Mouse (Mus musculus): Measurements from ENCODE around the gene Spen. TPM values are rescaled to one million over a fixed set of nuclear protein-coding genes. Genes with fewer than 3 reads are reported as not detected.
A peak's percentile ranks its signal among the peaks of the same experiment; 100 is the strongest.

Spen gene
- polyA plus RNA-seq, 1 experiment = 63.4 TPM

DNA sequence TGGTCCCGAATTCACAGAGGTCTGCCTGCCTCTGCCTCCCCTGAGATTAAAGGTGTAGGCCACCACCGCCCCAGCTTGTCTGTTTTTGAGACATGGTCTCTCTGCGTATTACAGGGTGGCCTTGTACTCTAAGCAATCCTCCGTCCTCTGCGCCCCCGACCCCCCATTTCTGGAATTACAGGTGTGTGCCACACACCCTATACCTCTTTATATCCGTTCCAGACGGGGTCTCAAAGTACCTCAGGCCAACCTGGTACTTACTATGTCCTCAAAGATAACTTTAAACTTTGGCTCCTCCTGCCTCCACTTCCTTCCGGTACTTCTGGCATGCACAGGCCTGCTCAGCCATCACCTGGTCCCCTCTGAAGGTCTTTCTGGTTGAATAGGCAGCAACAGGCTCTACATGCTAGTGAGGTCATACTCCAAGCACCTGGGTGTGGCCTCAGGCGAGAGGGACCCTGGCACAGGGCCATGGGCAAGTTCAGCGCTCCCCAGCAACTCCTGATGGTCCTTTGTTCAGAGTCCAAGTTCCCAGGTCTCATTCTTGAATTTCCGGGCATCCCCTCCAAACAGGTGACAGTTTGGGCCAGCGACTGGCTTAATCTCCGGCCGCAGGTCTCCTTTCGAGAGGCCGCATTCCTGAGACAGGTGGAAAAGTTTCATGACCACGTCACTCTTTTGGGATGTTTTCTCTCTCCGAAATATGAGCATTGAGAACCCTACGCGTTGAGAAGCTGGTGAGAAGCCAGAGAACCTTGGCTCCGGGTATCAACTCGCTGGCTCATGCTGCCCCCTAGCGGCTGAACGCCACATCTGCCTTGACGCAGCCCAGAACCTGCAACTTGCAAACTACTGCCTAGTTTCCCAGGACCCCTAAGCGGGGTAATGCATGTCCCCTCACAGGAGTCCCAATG lies 36.6 kb upstream of the Spen start:
- WGBS = 45% methylated on average over 27 of the region's 27 CpGs
- Histone ChIP-seq H3K4me1 (replicated peaks; ENCODE audit: control insufficient read depth, insufficient read depth, low read length) (0 out of 2 replicates have a peak, but pooled peaks cover 4% of the 10 kb centered on the region), H3K4me3 (ENCODE audit: control insufficient read depth, insufficient read depth, low read length) (no peak overlapping the region), H3K27me3 (ENCODE audit: control insufficient read depth, insufficient read depth, low read length) (no peaks in the 10 kb centered on the region), H3K27ac (ENCODE audit: control insufficient read depth, insufficient read depth, low read length) (no peak overlapping the region), H3K36me3 (ENCODE audit: control insufficient read depth, insufficient read depth, low read length) (no peaks in the 10 kb centered on the region)
- peak; percentile 91 for TF ChIP-seq CTCF (IDR thresholded peaks at IDR 0.05; ENCODE audit: borderline replicate concordance, control insufficient read depth, extremely low read depth, insufficient read depth, low read length, poor library complexity)
- no peak for TF ChIP-seq POLR2A (IDR thresholded peaks at IDR 0.05; ENCODE audit: control insufficient read depth, extremely low read depth, insufficient read depth, low read length, poor library complexity)
- DNase-seq = peak; percentile 85

DNA sequence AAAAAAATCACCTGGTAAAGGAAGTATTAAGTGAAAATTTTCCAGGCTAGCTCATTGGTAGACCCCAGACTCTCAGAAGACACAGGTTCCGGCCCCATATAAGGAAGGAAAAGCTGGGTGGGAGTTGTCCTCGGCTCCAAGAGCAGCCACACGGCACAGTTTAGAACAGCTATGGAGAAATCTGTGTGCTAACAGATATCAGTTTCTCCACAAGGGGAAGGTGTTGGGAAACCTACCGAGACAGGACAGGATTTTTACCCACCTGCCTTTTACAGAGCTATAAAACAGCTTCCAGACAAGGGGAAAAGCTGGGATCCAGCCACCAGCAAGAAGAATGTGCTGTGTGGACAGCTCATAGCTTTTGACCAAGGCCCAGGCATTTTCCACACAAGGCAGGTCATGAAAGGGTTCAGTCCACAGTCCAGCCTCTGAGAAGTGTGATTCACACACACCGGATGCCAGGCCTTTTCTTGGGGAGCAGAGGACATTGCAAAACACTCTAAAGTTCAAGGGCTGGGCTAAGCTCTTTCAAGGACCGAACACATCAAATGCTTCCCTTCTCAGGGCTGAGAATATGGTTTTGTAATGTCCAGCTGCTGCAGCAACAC lies 35.1 kb upstream of the Spen start:
- Histone ChIP-seq H3K36me3 (ENCODE audit: control insufficient read depth, insufficient read depth, low read length) (no peaks in the 10 kb centered on the region), H3K4me1 (replicated peaks; ENCODE audit: control insufficient read depth, insufficient read depth, low read length) (0 out of 2 replicates have a peak, but pooled peaks cover 4% of the 10 kb centered on the region), H3K4me3 (ENCODE audit: control insufficient read depth, insufficient read depth, low read length) (no peak overlapping the region), H3K27me3 (ENCODE audit: control insufficient read depth, insufficient read depth, low read length) (no peaks in the 10 kb centered on the region), H3K27ac (ENCODE audit: control insufficient read depth, insufficient read depth, low read length) (no peak overlapping the region)
- WGBS = 53% methylated on average over 6 of the region's 6 CpGs
- DNase-seq = no peak
- no peak for TF ChIP-seq CTCF (IDR thresholded peaks at IDR 0.05; ENCODE audit: borderline replicate concordance, control insufficient read depth, extremely low read depth, insufficient read depth, low read length, poor library complexity)
- no peak for TF ChIP-seq POLR2A (IDR thresholded peaks at IDR 0.05; ENCODE audit: control insufficient read depth, extremely low read depth, insufficient read depth, low read length, poor library complexity)

DNA sequence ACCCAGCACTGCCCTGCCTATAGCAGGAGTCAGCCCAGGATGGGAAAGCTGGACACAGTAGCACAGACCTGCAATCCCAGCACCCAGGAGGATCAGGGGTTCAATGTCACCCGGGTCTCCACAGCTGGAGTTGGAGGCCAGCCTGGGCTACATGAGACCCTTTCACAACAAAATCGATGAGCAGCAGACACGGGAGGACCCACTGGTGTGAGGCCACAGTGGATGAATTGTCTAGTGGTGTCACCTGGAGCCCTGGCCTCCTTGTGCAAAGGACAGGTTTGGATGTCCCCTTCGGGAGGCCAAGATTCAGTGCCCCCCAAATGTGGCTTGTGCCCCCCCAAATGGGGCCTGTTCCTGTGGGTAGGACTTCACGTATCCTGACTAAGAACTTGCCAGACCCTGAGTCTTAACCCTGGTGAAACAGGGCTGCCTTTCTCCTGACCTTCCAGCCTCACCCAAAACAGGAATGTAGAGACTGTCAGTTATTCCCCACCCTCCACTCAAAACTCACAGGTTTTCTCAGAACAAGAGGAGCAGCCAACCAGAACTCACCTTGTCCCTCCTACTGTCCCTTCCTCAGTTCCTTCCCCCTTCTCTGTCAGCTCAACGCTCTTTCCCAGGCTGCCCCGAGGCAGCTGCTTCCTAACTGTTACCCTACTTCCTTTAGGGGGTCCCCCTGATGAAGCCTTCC lies 34.4 kb upstream of the Spen start:
- TF ChIP-seq POLR2A (IDR thresholded peaks at IDR 0.05; ENCODE audit: control insufficient read depth, extremely low read depth, insufficient read depth, low read length, poor library complexity) = no peak
- TF ChIP-seq CTCF (IDR thresholded peaks at IDR 0.05; ENCODE audit: borderline replicate concordance, control insufficient read depth, extremely low read depth, insufficient read depth, low read length, poor library complexity) = no peak
- Histone ChIP-seq H3K36me3 (ENCODE audit: control insufficient read depth, insufficient read depth, low read length) (no peaks in the 10 kb centered on the region), H3K4me1 (replicated peaks; ENCODE audit: control insufficient read depth, insufficient read depth, low read length) (0 out of 2 replicates have a peak, but pooled peaks cover 4% of the 10 kb centered on the region), H3K4me3 (ENCODE audit: control insufficient read depth, insufficient read depth, low read length) (no peak overlapping the region), H3K27me3 (ENCODE audit: control insufficient read depth, insufficient read depth, low read length) (no peaks in the 10 kb centered on the region), H3K27ac (ENCODE audit: control insufficient read depth, insufficient read depth, low read length) (no peak overlapping the region)
- WGBS = 57% methylated on average over 7 of the region's 7 CpGs
- no peak for DNase-seq

DNA sequence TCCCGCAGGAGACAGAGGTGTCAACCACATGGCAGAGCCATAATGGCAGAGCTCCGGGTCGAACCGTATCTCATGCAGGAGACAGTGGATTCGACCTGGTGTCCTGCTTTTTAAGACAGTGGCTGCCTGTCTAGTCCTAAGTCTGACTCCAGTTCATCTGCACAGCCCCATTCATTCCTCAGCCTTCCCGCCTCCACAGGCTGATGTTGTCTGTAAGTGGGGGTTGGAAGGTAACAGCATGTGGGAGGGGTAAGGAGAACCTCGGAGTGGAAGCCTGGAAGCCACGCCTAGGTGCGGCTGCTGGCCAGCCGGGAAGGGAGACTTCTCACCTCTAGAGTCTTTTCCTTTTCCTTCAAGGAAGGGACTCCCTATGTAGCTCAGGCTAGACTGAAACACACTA lies 33.5 kb upstream of the Spen start:
- Histone ChIP-seq H3K27ac (ENCODE audit: control insufficient read depth, insufficient read depth, low read length) (no peak overlapping the region), H3K36me3 (ENCODE audit: control insufficient read depth, insufficient read depth, low read length) (no peaks in the 10 kb centered on the region), H3K4me1 (replicated peaks; ENCODE audit: control insufficient read depth, insufficient read depth, low read length) (0 out of 2 replicates have a peak, but pooled peaks cover 4% of the 10 kb centered on the region), H3K4me3 (ENCODE audit: control insufficient read depth, insufficient read depth, low read length) (no peak overlapping the region), H3K27me3 (ENCODE audit: control insufficient read depth, insufficient read depth, low read length) (no peaks in the 10 kb centered on the region)
- no peak for DNase-seq
- 92% methylated on average over 10 of the region's 10 CpGs for WGBS
- TF ChIP-seq POLR2A (IDR thresholded peaks at IDR 0.05; ENCODE audit: control insufficient read depth, extremely low read depth, insufficient read depth, low read length, poor library complexity) = no peak
- no peak for TF ChIP-seq CTCF (IDR thresholded peaks at IDR 0.05; ENCODE audit: borderline replicate concordance, control insufficient read depth, extremely low read depth, insufficient read depth, low read length, poor library complexity)

DNA sequence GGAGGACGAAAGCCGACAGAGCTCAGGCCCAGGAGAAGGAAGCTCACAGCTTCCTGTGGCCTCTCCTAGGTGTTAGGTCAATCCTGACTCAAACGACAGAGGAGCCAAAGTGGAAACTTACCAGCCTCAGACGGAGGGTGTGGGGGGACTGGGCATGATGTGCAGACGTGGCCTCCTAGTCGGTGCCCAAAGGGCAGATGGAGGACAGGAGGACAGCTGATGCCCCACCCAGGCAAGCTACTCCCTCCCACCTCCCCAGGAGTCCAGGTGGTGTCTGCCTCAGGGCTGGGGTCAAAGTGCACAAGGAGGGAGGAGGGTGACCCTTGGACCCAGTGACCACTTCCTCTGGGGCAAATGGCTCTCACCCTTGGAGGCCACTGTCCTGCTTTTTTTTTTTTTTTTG lies 32.9 kb upstream of the Spen start:
- Histone ChIP-seq H3K4me1 (replicated peaks; ENCODE audit: control insufficient read depth, insufficient read depth, low read length) (0 out of 2 replicates have a peak, but pooled peaks cover 4% of the 10 kb centered on the region), H3K27me3 (ENCODE audit: control insufficient read depth, insufficient read depth, low read length) (no peaks in the 10 kb centered on the region), H3K4me3 (ENCODE audit: control insufficient read depth, insufficient read depth, low read length) (no peak overlapping the region), H3K36me3 (ENCODE audit: control insufficient read depth, insufficient read depth, low read length) (no peaks in the 10 kb centered on the region), H3K27ac (ENCODE audit: control insufficient read depth, insufficient read depth, low read length) (no peak overlapping the region)
- DNase-seq = no peak
- WGBS = 61% methylated on average over 6 of the region's 6 CpGs
- TF ChIP-seq CTCF (IDR thresholded peaks at IDR 0.05; ENCODE audit: borderline replicate concordance, control insufficient read depth, extremely low read depth, insufficient read depth, low read length, poor library complexity) = no peak
- no peak for TF ChIP-seq POLR2A (IDR thresholded peaks at IDR 0.05; ENCODE audit: control insufficient read depth, extremely low read depth, insufficient read depth, low read length, poor library complexity)

DNA sequence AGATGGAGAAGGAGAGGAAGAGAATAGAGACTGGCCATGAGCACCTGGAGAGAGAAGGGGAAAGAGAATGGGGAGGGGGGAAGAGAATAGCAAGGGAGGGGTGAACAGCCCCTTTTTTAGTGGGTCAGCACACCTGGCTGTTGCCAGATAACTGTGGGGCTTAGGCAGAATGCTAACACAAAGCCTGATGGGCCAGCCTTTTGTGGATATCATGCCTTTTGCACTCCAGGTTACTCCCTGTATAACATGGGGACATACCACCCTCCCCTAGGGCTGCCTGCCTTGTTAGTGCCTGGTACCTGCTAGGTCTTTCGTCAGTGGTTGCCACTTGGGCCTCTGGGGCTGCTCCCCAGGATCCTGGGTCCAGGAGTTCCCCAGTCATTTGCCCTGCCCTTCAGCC lies 32.4 kb upstream of the Spen start:
- Histone ChIP-seq H3K27ac (ENCODE audit: control insufficient read depth, insufficient read depth, low read length) (no peak overlapping the region), H3K4me1 (replicated peaks; ENCODE audit: control insufficient read depth, insufficient read depth, low read length) (0 out of 2 replicates have a peak, but pooled peaks cover 4% of the 10 kb centered on the region), H3K36me3 (ENCODE audit: control insufficient read depth, insufficient read depth, low read length) (no peaks in the 10 kb centered on the region), H3K4me3 (ENCODE audit: control insufficient read depth, insufficient read depth, low read length) (no peak overlapping the region), H3K27me3 (ENCODE audit: control insufficient read depth, insufficient read depth, low read length) (no peaks in the 10 kb centered on the region)
- no peak for DNase-seq
- WGBS = 97% methylated on average over 1 of the region's 1 CpGs
- TF ChIP-seq CTCF (IDR thresholded peaks at IDR 0.05; ENCODE audit: borderline replicate concordance, control insufficient read depth, extremely low read depth, insufficient read depth, low read length, poor library complexity) (no peak), POLR2A (IDR thresholded peaks at IDR 0.05; ENCODE audit: control insufficient read depth, extremely low read depth, insufficient read depth, low read length, poor library complexity) (no peak)

Measured in thymus, adult 2 months (tissue).